Mouse (Mus musculus) liver, adult 2 months (tissue): ENCODE measurements around the gene Prdm5. TPM values are rescaled to one million over a fixed set of nuclear protein-coding genes. Genes with fewer than 3 reads are reported as not detected.

ENCODE experiments used
- DNase-seq: peaks from one replicate; pipeline ENCODE4 v3.0.0-alpha.2; 2011; ENCODE audit warnings: low read depth, low spot score; ENCODE audit errors: extremely low read depth
- H3K27ac ChIP-seq: fragments of 200-500 bp; replicated peaks from 2 replicates; pipeline ENCODE4 v1.5.1; 2012; ENCODE audit warnings: low read depth, mild to moderate bottlenecking, control low read depth, inconsistent platforms, low read length; ENCODE audit not compliant: insufficient read depth
- H3K27me3 ChIP-seq: fragments of 200-500 bp; 2 replicates; pipeline ENCODE4 v1.6.1; 2012; ENCODE audit warnings: mild to moderate bottlenecking, moderate library complexity, low read length, inconsistent platforms; ENCODE audit not compliant: control insufficient read depth, insufficient read depth
- H3K36me3 ChIP-seq: fragments of 200-500 bp; 2 replicates; pipeline ENCODE4 v1.6.1; 2012; ENCODE audit warnings: low read length, inconsistent platforms; ENCODE audit not compliant: control insufficient read depth, insufficient read depth
- H3K4me1 ChIP-seq: fragments of 200-500 bp; 2 replicates; pipeline ENCODE4 v1.6.1; 2011; ENCODE audit warnings: low read length; ENCODE audit not compliant: control insufficient read depth, insufficient read depth
- H3K4me3 ChIP-seq: fragments of 200-500 bp; 2 replicates; pipeline ENCODE4 v1.5.1; 2011; ENCODE audit warnings: low read depth, mild to moderate bottlenecking, control low read depth, low read length, moderate library complexity; ENCODE audit not compliant: insufficient read depth
- H3K79me2 ChIP-seq: fragments of 200-500 bp; 2 replicates; pipeline ENCODE4 v1.6.1; 2012; ENCODE audit warnings: inconsistent platforms, mild to moderate bottlenecking, low read length, moderate library complexity; ENCODE audit not compliant: control insufficient read depth, insufficient read depth
- H3K9ac ChIP-seq: fragments of 200-500 bp; 2 replicates; pipeline ENCODE4 v1.6.1; 2012; ENCODE audit warnings: low read depth, mild to moderate bottlenecking, control low read depth, inconsistent platforms, low read length
- CTCF ChIP-seq: fragments of 200-500 bp; IDR thresholded peaks from 2 replicates; pipeline ENCODE4 v1.5.1; 2011; ENCODE audit warnings: low read depth, low read length, control low read depth
- POLR2A ChIP-seq: fragments of 200-500 bp; IDR thresholded peaks from 2 replicates; pipeline ENCODE4 v1.6.1; 2011; ENCODE audit warnings: low read length, control low read depth; ENCODE audit not compliant: insufficient read depth; ENCODE audit errors: extremely low read depth
- WGBS: fragments of 180-500 bp; shearing (Covaris S2); methylation state at CpG from one replicate; pipeline ENCODE4 v1.1.7; 2018; 5-methylcytosine and 5-hydroxymethylcytosine counted together
- polyA plus RNA-seq: library from polyadenylated mRNA; depleted of rRNA; stranded (reverse); fragments of >200 nt; gene quantifications from 2 replicates; pipeline ENCODE4 v1.2.3, GENCODE M21; 2012
- total RNA-seq: library from RNA; depleted of rRNA; stranded (reverse); fragments of >200 nt; gene quantifications from 2 replicates; pipeline ENCODE4 v1.2.3, GENCODE M21; 2014

The Prdm5 gene
- total and polyA plus RNA-seq, 2 experiments: 0.18 TPM; not detected in 1

DNA sequence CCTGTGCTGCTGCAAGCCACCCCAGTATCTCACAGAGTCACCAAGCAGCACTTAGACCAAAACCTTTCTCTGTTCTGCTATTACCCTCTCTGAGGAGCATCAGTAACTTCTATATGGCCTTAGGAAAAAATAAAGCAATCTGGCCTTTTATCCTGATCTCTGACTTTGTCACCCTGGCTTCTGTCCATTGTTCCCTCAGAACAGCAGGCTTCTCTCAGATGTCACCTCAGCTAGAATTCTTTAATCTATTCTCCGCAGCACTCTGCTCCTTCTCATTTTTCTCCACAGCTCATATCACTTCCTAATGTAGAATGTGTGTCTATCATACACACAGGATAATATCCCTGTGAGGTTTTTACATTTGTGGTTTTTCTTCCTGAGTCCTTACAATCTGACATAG is 99.5 kb downstream of the Prdm5 start:
- WGBS: 100% methylated on average over 1 of the region's 1 CpGs
- Histone ChIP-seq H3K27me3 (no peaks in the 10 kb centered on the region), H3K27ac (no peak overlapping the region), H3K4me1 (no peaks in the 10 kb centered on the region), H3K36me3 (no peaks in the 10 kb centered on the region), H3K9ac (no peak overlapping the region), H3K4me3 (no peak overlapping the region), H3K79me2 (no peaks in the 10 kb centered on the region)
- TF ChIP-seq CTCF (no peak), POLR2A (no peak)
- DNase-seq: no peak

DNA sequence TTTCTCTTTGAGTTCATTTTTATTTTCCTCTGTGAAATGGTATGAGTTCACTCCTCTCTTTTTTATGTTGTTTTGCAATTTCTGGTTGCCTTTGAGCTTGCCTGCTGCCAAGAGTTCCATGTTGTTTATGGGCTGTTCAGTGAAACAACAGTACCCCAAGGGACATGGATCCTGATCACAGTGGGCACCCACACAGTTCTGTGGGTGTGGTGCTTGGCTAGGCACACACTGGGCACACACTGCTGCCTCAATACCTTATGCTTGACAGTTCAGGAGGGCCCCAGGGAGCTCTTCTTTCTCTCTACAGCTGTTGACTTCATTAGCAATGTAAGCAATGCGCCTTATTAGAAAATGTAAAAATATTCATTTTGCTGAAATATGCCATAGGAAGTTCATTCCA is 110.0 kb downstream of the Prdm5 start:
- Histone ChIP-seq H3K4me1 (no peaks in the 10 kb centered on the region), H3K79me2 (no peaks in the 10 kb centered on the region), H3K27ac (no peak overlapping the region), H3K9ac (no peak overlapping the region), H3K4me3 (no peak overlapping the region), H3K36me3 (no peaks in the 10 kb centered on the region), H3K27me3 (no peaks in the 10 kb centered on the region)
- WGBS: 95% methylated on average over 1 of the region's 1 CpGs
- no peak for TF ChIP-seq POLR2A
- no peak for TF ChIP-seq CTCF
- DNase-seq: no peak

DNA sequence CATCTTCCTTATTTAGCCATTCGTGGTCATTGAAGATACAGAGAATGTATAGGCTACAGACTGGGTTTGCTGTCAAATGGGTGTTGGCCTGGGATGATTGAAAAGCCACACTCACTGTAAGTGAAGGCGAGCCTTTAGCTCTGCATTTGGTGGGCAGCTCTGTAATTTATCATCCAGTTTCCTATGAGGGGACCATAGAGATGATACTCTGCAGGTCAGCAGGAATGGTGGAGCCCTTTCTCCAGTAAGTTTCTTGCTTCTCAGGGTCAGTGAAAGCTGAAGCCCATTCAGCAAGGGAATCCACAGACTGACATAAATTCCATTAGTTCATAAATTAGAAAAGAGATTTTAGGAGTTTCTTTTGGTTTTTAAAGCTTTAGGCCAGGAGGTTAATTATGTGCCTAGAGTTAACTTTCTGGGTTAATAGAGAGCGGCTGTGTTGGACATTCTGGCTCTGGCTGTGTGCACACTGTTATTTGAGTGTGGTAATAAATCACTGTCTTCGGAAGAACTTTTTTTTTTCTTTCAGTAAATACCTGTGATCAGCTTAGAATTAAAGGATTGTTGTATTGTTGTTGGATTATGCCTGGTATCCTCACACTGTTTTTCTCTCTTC is 113.4 kb downstream of the Prdm5 start:
- no peak overlapping the region for H3K27ac ChIP-seq
- no peak overlapping the region for H3K9ac ChIP-seq
- no peaks in the 10 kb centered on the region for H3K27me3 ChIP-seq
- DNase-seq: no peak
- H3K4me3 ChIP-seq: no peak overlapping the region
- H3K36me3 ChIP-seq: no peaks in the 10 kb centered on the region
- WGBS: 87% methylated on average over 4 of the region's 4 CpGs
- H3K79me2 ChIP-seq: no peaks in the 10 kb centered on the region
- TF ChIP-seq CTCF (no peak), POLR2A (no peak)
- no peaks in the 10 kb centered on the region for H3K4me1 ChIP-seq

DNA sequence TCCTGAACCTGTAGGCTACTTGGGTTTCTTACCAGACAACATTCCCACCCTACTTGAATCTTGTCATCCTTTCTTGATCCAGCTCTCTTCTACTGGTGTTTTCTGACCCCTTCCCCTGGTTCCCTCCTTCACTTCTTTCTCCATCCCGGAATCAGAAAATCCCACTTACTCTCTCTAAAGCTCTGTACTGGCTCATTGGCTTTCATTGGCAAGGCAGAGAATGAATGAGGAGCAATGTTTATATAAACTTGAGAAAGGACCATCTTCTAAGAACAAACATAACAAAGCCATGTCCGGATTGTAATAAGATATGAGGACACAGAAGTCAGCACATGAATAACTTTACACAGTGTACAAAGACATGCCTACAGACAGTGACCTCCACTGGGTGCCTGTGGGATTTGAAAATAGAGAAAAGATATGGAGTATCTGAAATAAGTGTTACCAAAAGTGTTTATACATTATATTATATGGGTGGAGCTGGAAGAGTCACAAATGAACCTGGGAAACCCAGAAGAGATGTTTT is 127.9 kb downstream of the Prdm5 start:
- 83% methylated on average over 2 of the region's 2 CpGs for WGBS

DNA sequence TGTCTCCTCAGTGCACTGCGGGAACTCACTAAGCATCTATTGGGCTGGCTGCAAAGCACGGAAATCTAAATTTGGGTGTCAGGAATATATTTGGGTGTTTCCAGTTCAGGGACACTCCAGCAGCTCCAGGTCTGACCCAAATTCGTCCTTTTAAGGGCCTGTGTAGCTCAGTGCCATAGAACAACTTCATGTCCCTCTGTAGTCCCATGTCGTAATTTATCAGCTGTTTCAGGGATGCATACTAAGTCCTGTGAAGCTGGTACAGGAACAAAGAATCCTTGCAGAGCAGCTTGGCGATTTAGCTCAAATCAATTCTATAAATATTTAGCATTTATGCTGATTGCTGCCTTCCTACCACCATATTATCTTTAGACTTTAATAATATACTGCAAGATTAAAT is 136.6 kb downstream of the Prdm5 start:
- Histone ChIP-seq H3K27ac (no peak overlapping the region), H3K9ac (no peak overlapping the region), H3K36me3 (no peaks in the 10 kb centered on the region), H3K27me3 (no peaks in the 10 kb centered on the region), H3K4me3 (no peak overlapping the region), H3K4me1 (no peaks in the 10 kb centered on the region), H3K79me2 (no peaks in the 10 kb centered on the region)
- WGBS: 79% methylated on average over 5 of the region's 5 CpGs
- TF ChIP-seq CTCF (no peak), POLR2A (no peak)
- no peak for DNase-seq

More for the DNA sequence above, 127.9 kb downstream of the Prdm5 start:
- H3K27me3 ChIP-seq: no peaks in the 10 kb centered on the region
- H3K36me3 ChIP-seq: no peaks in the 10 kb centered on the region
- H3K27ac ChIP-seq: no peak overlapping the region
- TF ChIP-seq POLR2A: no peak
- no peak for TF ChIP-seq CTCF
- H3K79me2 ChIP-seq: no peaks in the 10 kb centered on the region
- no peaks in the 10 kb centered on the region for H3K4me1 ChIP-seq
- H3K4me3 ChIP-seq: no peak overlapping the region
- no peak for DNase-seq
- no peak overlapping the region for H3K9ac ChIP-seq

DNA sequence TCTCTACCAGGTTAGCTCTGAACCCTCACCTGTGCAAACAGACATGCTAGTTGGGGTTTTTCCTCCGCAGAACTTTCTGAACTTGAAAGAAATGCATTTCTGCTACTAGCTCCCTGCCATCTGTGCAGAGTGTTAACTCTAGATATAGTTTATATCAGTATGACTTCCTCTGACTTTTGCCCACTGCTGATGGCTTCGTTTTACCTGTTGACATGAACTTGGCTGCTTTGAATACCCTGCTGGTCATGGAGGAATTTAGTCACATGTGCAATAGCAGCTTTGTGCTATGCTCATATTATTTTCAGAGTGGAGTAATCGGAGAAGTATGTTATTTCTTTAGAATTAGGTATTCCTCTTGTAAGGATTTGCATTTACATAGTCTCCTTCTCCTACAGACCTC is 142.9 kb downstream of the Prdm5 start:
- WGBS: 73% methylated on average over 3 of the region's 3 CpGs
- no peaks in the 10 kb centered on the region for H3K79me2 ChIP-seq

More for the DNA sequence above, 142.9 kb downstream of the Prdm5 start:
- DNase-seq: no peak
- Histone ChIP-seq H3K4me3 (no peak overlapping the region), H3K27me3 (no peaks in the 10 kb centered on the region), H3K9ac (no peak overlapping the region), H3K27ac (no peak overlapping the region), H3K4me1 (no peaks in the 10 kb centered on the region), H3K36me3 (no peaks in the 10 kb centered on the region)
- TF ChIP-seq CTCF (no peak), POLR2A (no peak)
